Mouse (Mus musculus) forebrain, embryonic 11.5 days (tissue): Measurements from ENCODE around the gene Kctd17. TPM values are rescaled to one million over a fixed set of nuclear protein-coding genes. Genes with fewer than 3 reads are reported as not detected.

ENCODE experiments used
- ATAC-seq: fragments of 200-750 bp; cut with Nextera tagmentation; replicated peaks from 2 replicates; pipeline ENCODE4 v1.8.0; 2017; ENCODE audit warnings: moderate TSS enrichment; ENCODE audit not compliant: low FRiP score
- DNase-seq: peaks from one replicate; pipeline ENCODE4 v3.0.0-alpha.2; 2017; ENCODE audit warnings: low spot score
- H3K27ac ChIP-seq: fragments of 300-500 bp; sonication (generic); 2 replicates; pipeline ENCODE4 v1.5.1; 2014; ENCODE audit warnings: low read depth, low read length
- H3K27me3 ChIP-seq: fragments of 300-500 bp; sonication (generic); 2 replicates; pipeline ENCODE4 v1.6.1; 2014; ENCODE audit warnings: mild to moderate bottlenecking, low read length, mixed read lengths; ENCODE audit not compliant: control insufficient read depth, insufficient read depth
- H3K36me3 ChIP-seq: fragments of 300-500 bp; sonication (generic); 2 replicates; pipeline ENCODE4 v1.6.1; 2014; ENCODE audit warnings: mild to moderate bottlenecking, low read length, moderate library complexity, mixed read lengths; ENCODE audit not compliant: control insufficient read depth, insufficient read depth
- H3K4me1 ChIP-seq: fragments of 300-500 bp; sonication (generic); replicated peaks from 2 replicates; pipeline ENCODE4 v1.6.1; 2014; ENCODE audit warnings: low read length, mixed read lengths; ENCODE audit not compliant: control insufficient read depth, insufficient read depth
- H3K4me2 ChIP-seq: fragments of 300-500 bp; sonication (generic); 2 replicates; pipeline ENCODE4 v1.6.1; 2014; ENCODE audit warnings: low read depth, mild to moderate bottlenecking, low read length, moderate library complexity, mixed read lengths; ENCODE audit not compliant: severe bottlenecking
- H3K4me3 ChIP-seq: fragments of 300-500 bp; sonication (generic); 2 replicates; pipeline ENCODE4 v1.5.1; 2014; ENCODE audit warnings: low read depth, low read length
- H3K9ac ChIP-seq: fragments of 300-500 bp; sonication (generic); 2 replicates; pipeline ENCODE4 v1.6.1; 2014; ENCODE audit warnings: low read length
- H3K9me3 ChIP-seq: fragments of 300-500 bp; sonication (generic); 2 replicates; pipeline ENCODE4 v1.6.1; 2016; ENCODE audit warnings: low read length, mixed read lengths; ENCODE audit not compliant: control insufficient read depth
- WGBS: fragments of 180-500 bp; shearing (Covaris S2); extraction: QIAGEN DNeasy Blood & Tissue Kit; methylation state at CpG from one replicate; pipeline ENCODE4 v1.1.7; 2014; 5-methylcytosine and 5-hydroxymethylcytosine counted together
- polyA plus RNA-seq: library from polyadenylated mRNA; unstranded; fragments of >200 nt; fragmentation: Nextera tagmentation; extraction: Ambion mirVana; gene quantifications from 2 replicates; pipeline ENCODE4 v1.2.1, GENCODE M21; 2014

The Kctd17 gene
- polyA plus RNA-seq, 1 experiment from 2014 or later, result 67.9 TPM

DNA sequence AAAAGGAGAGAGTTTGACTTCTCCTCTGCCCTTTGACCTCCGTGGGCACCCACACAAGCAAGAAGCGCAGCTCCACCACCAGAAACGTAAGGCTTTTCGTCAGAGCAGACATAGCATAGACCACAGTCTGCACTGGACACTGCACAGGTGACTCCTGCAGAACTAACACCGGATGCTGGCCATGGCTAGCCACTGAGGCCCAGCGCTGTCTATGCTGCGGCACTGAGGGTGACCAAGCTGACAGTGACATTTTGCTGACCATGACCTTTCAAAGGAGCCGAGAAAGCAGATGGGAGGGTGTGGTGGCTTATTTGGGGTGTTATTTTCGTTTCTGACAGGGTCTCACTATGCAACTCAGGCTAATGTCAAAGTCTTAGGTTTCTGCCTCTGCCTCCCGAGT is 28.8 kb downstream of the Kctd17 start:
- H3K36me3 ChIP-seq, result no peaks in the 10 kb centered on the region
- no peaks in the 10 kb centered on the region for H3K9me3 ChIP-seq
- WGBS, result 81% methylated on average over 10 of the region's 10 CpGs
- H3K9ac ChIP-seq, result no peak overlapping the region
- no peak overlapping the region for H3K4me3 ChIP-seq
- no peak overlapping the region for H3K27ac ChIP-seq
- H3K4me1 ChIP-seq, result no peaks in the 10 kb centered on the region
- H3K27me3 ChIP-seq, result no peaks in the 10 kb centered on the region
- H3K4me2 ChIP-seq, result no peak overlapping the region
- DNase-seq (no peak), ATAC-seq (no peak)

DNA sequence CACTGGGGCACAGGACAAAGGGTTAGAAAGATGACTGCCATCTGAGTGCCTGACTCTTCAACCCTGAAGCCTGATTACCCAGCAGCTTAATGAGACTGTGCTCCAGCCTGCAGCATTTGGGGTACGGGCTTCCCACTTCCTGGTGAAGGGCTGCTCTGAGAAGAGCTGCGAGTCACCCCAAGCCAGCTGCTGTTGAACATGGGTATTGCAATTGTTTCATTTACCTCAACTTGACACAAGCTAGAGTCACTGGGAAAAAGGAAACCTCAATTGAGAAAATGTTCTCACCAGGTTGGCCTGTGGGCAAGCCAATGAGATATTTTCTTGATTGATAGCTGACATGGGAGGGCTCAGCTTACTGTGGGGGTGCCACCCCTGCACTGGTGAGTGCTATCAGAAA is 34.6 kb downstream of the Kctd17 start:
- no peak for DNase-seq
- no peaks in the 10 kb centered on the region for H3K9me3 ChIP-seq
- no peak overlapping the region for H3K4me2 ChIP-seq
- WGBS, result 83% methylated on average over 2 of the region's 2 CpGs
- no peak overlapping the region for H3K9ac ChIP-seq
- H3K36me3 ChIP-seq, result no peaks in the 10 kb centered on the region
- ATAC-seq, result no peak
- H3K4me3 ChIP-seq, result no peak overlapping the region
- H3K4me1 ChIP-seq, result no peaks in the 10 kb centered on the region
- no peaks in the 10 kb centered on the region for H3K27me3 ChIP-seq
- no peak overlapping the region for H3K27ac ChIP-seq

DNA sequence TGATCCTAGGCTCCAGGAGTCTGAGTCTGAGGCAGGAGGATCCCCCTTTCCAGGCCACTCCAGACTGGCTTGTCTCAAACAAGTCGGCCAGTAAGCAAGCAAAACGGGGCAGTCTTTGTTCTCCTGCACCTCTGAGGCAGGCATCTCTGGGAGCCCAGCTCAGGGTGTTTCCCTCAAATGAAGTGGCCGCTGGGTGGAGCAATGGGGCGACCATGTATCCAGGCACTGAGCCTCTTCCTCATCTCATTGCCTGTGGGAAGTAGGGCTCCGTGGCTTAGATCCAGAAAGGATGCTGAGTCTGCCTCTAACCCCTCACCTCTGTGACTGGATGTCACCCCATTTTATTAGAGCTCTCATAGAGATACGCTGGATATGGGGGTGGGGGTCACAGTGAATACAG is 38.4 kb downstream of the Kctd17 start:
- Histone ChIP-seq H3K4me1 (no peaks in the 10 kb centered on the region), H3K27me3 (no peaks in the 10 kb centered on the region), H3K27ac (no peak overlapping the region), H3K36me3 (no peaks in the 10 kb centered on the region), H3K9me3 (no peaks in the 10 kb centered on the region), H3K9ac (no peak overlapping the region), H3K4me2 (no peak overlapping the region), H3K4me3 (no peak overlapping the region)
- 36% methylated on average over 6 of the region's 6 CpGs for WGBS
- DNase-seq (no peak), ATAC-seq (no peak)

DNA sequence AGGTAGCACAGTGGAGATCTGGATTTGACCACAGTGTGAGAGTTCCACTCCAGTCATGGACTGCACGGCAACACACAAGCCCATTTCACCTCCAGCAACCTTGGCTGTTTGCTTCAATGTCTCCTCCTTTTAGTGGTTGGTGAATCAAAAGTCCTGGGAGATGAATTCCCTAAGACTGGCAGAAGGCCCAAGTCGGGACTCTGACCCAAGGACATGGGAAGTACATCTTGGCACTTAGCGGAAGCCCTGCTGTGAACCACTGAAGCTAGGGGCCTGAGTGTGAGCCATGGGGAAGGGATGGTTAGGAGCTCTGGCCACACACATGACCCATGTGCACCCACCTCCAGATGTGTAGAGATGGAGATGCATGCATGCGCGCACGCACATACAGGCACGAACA is 39.2 kb downstream of the Kctd17 start:
- no peak overlapping the region for H3K9ac ChIP-seq
- no peaks in the 10 kb centered on the region for H3K36me3 ChIP-seq
- no peak for DNase-seq
- 93% methylated on average over 7 of the region's 7 CpGs for WGBS
- no peak for ATAC-seq
- no peak overlapping the region for H3K4me3 ChIP-seq
- H3K27me3 ChIP-seq, result no peaks in the 10 kb centered on the region
- no peaks in the 10 kb centered on the region for H3K4me1 ChIP-seq
- H3K9me3 ChIP-seq, result no peaks in the 10 kb centered on the region
- H3K27ac ChIP-seq, result no peak overlapping the region
- no peak overlapping the region for H3K4me2 ChIP-seq

DNA sequence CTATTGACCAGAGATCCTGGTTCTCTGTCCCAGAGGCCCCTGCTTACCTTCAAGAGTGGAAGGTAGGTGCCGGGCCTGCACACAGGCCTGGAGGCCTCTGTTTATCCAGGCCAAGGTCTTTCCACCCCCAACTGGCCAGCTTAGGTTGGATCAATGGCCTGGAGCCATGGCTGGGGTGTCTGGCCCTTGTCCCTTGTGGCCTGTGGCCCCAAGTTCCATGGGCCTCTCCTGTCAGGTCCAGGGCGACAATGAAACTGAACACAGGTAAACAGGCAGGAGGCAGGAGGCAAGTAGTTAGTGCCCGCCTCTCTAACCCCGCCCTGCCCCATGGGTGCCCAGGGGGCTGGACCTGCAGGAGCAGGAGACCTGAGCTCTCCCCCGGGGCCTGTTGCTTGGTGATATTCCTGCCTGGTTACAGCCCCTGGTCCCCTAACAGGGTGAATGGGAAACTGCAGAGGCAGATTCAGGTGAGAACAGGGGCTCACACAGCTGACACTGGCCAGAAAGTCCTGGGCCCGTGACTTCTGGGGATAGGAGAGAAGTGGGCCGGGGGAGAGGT is 40.1 kb downstream of the Kctd17 start, which contains the start of gene Tmprss6:
Gene Tmprss6, minus strand, starts transcription at position 256 of the 559 bp plus-strand sequence.
- ATAC-seq (no peak), DNase-seq (no peak)
- no peaks in the 10 kb centered on the region for H3K27me3 ChIP-seq
- no peak within 1 kb of the TSS for H3K4me3 ChIP-seq
- H3K27ac ChIP-seq, result no peak within 1 kb of the TSS
- H3K9ac ChIP-seq, result no peak within 1 kb of the TSS
- WGBS, result 76% methylated on average over 7 of the region's 7 CpGs
- no peaks in the 10 kb centered on the region for H3K9me3 ChIP-seq
- no peak within 1 kb of the TSS for H3K4me2 ChIP-seq
- H3K4me1 ChIP-seq, result no peaks in the 10 kb centered on the region
- H3K36me3 ChIP-seq, result no peaks in the 10 kb centered on the region

DNA sequence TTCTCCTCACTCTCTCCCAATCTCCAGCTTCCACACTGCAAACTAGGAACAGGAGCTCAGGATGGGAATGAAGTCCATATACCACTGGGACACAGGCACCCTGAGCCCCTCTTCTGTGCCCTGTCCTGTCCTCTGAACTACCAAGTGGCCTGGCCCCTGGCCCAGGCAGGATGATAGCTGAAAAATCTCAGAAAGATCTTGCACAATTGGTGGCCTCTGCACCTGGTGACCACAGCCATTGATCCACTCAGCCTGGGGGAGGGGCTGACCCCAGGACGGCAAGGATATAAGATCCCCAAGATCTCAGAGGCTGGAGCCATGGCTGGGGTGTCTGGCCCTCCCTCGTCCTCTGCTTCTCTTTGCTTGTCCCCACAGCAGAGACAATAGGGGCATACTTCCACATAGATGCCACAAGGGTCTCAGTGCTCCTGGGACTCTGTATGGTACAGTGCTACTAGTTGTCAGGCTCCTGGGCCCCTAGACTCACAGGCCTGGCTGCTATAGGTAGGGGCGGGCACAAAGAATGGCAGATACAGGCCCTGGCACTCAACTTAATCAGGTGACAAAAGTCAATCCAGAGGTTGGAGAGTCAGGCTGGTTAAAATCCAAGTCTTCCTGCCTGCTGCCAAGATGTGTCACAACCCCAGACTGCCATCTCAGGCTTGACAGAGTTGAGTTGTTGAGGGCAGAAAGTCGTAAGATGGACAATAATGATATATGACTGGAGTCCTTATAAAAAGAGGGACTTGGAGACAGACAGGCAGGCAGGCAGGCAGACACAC is 42.3 kb downstream of the Kctd17 start:
- H3K9me3 ChIP-seq, result no peaks in the 10 kb centered on the region
- no peak overlapping the region for H3K4me2 ChIP-seq
- no peak for DNase-seq
- H3K27ac ChIP-seq, result no peak overlapping the region
- H3K4me3 ChIP-seq, result no peak overlapping the region
- no peak overlapping the region for H3K9ac ChIP-seq
- H3K27me3 ChIP-seq, result no peaks in the 10 kb centered on the region
- no peak for ATAC-seq
- no peaks in the 10 kb centered on the region for H3K36me3 ChIP-seq
- H3K4me1 ChIP-seq, result no peaks in the 10 kb centered on the region
- WGBS, result 70% methylated on average over 4 of the region's 4 CpGs

DNA sequence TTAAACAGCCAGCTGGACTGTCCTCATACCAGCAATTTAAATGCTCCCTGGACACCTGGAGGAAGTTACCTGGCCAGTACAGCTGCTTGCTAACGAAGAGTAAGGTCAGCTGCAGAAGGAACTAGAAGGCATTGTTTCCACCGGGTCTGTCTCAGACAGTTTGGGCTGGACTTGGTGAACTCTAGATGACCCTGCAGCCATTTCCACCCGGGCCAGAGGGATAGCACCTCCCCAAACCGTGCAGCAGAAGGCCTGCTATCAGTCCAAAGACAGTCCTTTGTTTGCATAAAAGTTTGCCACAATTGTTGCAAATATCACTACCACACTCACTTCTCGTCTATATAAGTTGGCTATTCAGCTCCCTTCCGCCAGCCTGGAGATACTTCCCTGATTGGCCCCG is 43.5 kb downstream of the Kctd17 start:
- Histone ChIP-seq H3K27me3 (no peaks in the 10 kb centered on the region), H3K27ac (no peak overlapping the region), H3K9me3 (no peaks in the 10 kb centered on the region), H3K4me2 (no peak overlapping the region), H3K9ac (no peak overlapping the region), H3K36me3 (no peaks in the 10 kb centered on the region), H3K4me3 (no peak overlapping the region), H3K4me1 (no peaks in the 10 kb centered on the region)
- no peak for ATAC-seq
- 54% methylated on average over 7 of the region's 7 CpGs for WGBS
- no peak for DNase-seq

DNA sequence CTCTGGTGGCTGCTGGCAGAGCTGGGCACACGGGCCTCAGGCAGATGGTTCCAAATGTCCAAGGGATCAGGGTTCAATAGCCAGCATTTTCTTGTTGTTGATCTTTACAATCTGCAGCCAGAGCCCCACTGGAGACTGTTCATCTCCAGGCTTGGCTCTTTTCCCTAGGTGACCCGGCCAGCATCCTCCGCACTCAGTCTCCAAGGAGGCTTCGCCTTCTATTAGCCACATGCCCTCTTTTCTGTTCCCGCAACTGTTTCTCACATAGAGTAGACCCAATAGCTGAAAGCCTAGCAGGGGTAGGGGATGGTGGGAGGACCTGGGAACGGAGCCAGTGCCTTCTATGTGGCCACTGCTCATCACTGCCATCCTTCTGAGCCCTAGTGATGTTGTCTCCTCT is 45.1 kb downstream of the Kctd17 start:
- ATAC-seq (no peak), DNase-seq (no peak)
- no peak overlapping the region for H3K4me3 ChIP-seq
- H3K27ac ChIP-seq, result no peak overlapping the region
- H3K9me3 ChIP-seq, result no peaks in the 10 kb centered on the region
- H3K9ac ChIP-seq, result no peak overlapping the region
- no peaks in the 10 kb centered on the region for H3K4me1 ChIP-seq
- H3K36me3 ChIP-seq, result no peaks in the 10 kb centered on the region
- H3K4me2 ChIP-seq, result no peak overlapping the region
- H3K27me3 ChIP-seq, result no peaks in the 10 kb centered on the region
- 84% methylated on average over 6 of the region's 6 CpGs for WGBS

DNA sequence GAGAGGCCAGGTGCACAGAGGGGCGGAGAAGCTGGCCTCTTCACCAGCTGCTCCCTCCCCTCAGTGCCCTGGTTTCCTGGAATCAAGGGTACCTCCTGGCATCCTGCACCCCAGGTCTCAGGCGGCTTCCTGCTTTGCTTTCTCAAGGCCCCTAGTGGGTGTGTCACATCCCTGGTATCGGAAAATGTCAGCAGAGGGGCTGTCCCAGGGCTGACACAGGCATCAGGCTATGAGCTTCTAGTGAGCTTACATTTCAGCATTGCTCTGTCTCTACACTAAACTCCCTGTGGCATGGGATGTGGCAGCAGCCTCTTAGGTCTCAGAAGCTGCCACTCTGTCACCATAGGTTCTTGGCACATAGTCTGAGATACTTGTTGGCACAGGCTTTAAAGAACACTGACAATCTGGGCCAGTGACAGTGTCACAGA is 47.3 kb downstream of the Kctd17 start:
- DNase-seq, result no peak
- H3K36me3 ChIP-seq, result no peaks in the 10 kb centered on the region
- no peak overlapping the region for H3K4me3 ChIP-seq
- WGBS, result 62% methylated on average over 3 of the region's 3 CpGs
- H3K4me1 ChIP-seq, result no peaks in the 10 kb centered on the region
- no peak overlapping the region for H3K4me2 ChIP-seq
- H3K9ac ChIP-seq, result no peak overlapping the region
- H3K9me3 ChIP-seq, result no peaks in the 10 kb centered on the region
- H3K27ac ChIP-seq, result no peak overlapping the region
- no peak for ATAC-seq
- H3K27me3 ChIP-seq, result no peaks in the 10 kb centered on the region
